Mouse (Mus musculus): ENCODE data around the gene E130114P18Rik. TPM values are rescaled to one million over a fixed set of nuclear protein-coding genes. Genes with fewer than 3 reads are reported as not detected.

Gene E130114P18Rik
- total RNA-seq, 2 experiments from 2014 or later: not detected

GRCm38 (mm10) chr4:97714616-97715015 is 63.3 kb downstream of the E130114P18Rik start:
- no peak for DNase-seq
- intact Hi-C loops (cut with DNase I): no loop called here

GRCm38 (mm10) chr4:97714101-97714615 is 63.7 kb downstream of the E130114P18Rik start:
- intact Hi-C loops (cut with DNase I): no loop called here
- no peak for DNase-seq

GRCm38 (mm10) chr4:97712547-97712946 is 65.3 kb downstream of the E130114P18Rik start:
- no peak for DNase-seq
- intact Hi-C loops (cut with DNase I): no loop called here

- intact Hi-C loops (cut with DNase I): no loop called here
- DNase-seq: no peak
These were observed 67.7 kb downstream of the E130114P18Rik start for GRCm38 (mm10) chr4:97710048-97710765.

- intact Hi-C loops (cut with DNase I): no loop called here
- no peak for DNase-seq
These were observed 70.3 kb downstream of the E130114P18Rik start for GRCm38 (mm10) chr4:97707373-97708152.

GRCm38 (mm10) chr4:97696684-97697615 is 80.9 kb downstream of the E130114P18Rik start:
- intact Hi-C loops (cut with DNase I): loop anchor here (5.0 kb wide), 1 partner anchor 625 kb away; no protein-coding TSS in a partner anchor
- no peak for DNase-seq

GRCm38 (mm10) chr4:97695414-97696040 is 82.4 kb downstream of the E130114P18Rik start:
- DNase-seq: peak; percentile 50 to 65
- intact Hi-C loops (cut with DNase I): loop anchor here (5.0 kb wide), 1 partner anchor 627 kb away; no protein-coding TSS in a partner anchor

- DNase-seq: peak; percentile 23 to 26
- intact Hi-C loops (cut with DNase I): no loop called here
These were observed 83.9 kb downstream of the E130114P18Rik start for GRCm38 (mm10) chr4:97693931-97694330.

GRCm38 (mm10) chr4:97693054-97693453 is 84.8 kb downstream of the E130114P18Rik start:
- DNase-seq: no peak
- intact Hi-C loops (cut with DNase I): no loop called here

GRCm38 (mm10) chr4:97690384-97690766 is 87.5 kb downstream of the E130114P18Rik start:
- intact Hi-C loops (cut with DNase I): no loop called here
- peak in 1 of 2 experiments; percentile 10 for DNase-seq

GRCm38 (mm10) chr4:97689456-97690383 is 88.2 kb downstream of the E130114P18Rik start:
- intact Hi-C loops (cut with DNase I): no loop called here
- peak; percentile 55 to 67 for DNase-seq

- intact Hi-C loops (cut with DNase I): no loop called here
- no peak for DNase-seq
These were observed 91.9 kb downstream of the E130114P18Rik start for GRCm38 (mm10) chr4:97686020-97686419.

- intact Hi-C loops (cut with DNase I): loop anchor here (2.0 to 10.0 kb wide), 4 partner anchors 68 to 768 kb away; no protein-coding TSS in a partner anchor
- no peak for DNase-seq
These were observed 101.3 kb downstream of the E130114P18Rik start for GRCm38 (mm10) chr4:97676579-97676937.

GRCm38 (mm10) chr4:97675741-97676578 is 101.9 kb downstream of the E130114P18Rik start:
- DNase-seq: no peak

GRCm38 (mm10) chr4:97673854-97674510 is 103.9 kb downstream of the E130114P18Rik start:
- intact Hi-C loops (cut with DNase I): loop anchor here (10.0 kb wide), 2 partner anchors 431 to 771 kb away; no protein-coding TSS in a partner anchor
- DNase-seq: no peak

More at GRCm38 (mm10) chr4:97675741-97676578, 101.9 kb downstream of the E130114P18Rik start:
- intact Hi-C loops (cut with DNase I): loop anchor here (2.0 to 10.0 kb wide), 4 partner anchors 69 to 769 kb away; no protein-coding TSS in a partner anchor

- intact Hi-C loops (cut with DNase I): loop anchor here (10.0 kb wide), 2 partner anchors 432 to 772 kb away; no protein-coding TSS in a partner anchor
- DNase-seq: no peak
These were observed 105.4 kb downstream of the E130114P18Rik start for GRCm38 (mm10) chr4:97672501-97672900.

- intact Hi-C loops (cut with DNase I): loop anchor here (10.0 kb wide), 2 partner anchors 433 to 773 kb away; no protein-coding TSS in a partner anchor
These were observed 106.0 kb downstream of the E130114P18Rik start for GRCm38 (mm10) chr4:97671911-97672310.

More at GRCm38 (mm10) chr4:97671911-97672310, 106.0 kb downstream of the E130114P18Rik start:
- no peak for DNase-seq

All from heart, postnatal 14 days (tissue).